1 mouse cellular context compared by ENCODE assay signal in the genomic region with DNA sequence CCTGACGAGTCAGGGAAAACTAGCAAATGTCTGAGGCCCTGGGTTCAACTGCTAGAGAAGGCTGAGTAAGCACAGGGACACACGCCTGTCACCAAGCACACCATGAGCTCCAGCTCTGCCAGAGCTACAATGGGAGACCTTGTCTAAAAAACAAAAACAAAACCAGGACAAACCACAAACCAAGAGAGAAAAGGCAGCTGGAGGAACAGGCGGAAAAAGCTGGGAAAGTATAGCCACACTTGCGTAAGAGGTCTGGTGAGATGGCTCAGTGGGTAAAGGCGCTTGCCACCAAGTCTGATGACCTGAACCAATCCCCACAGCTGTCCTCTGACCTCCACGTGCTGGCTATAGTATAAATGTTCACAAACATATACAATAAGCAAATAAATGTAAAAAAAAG.
TF ChIP-seq lines count a peak whose summit lies in the region.

No protein-coding gene starts in this region.

TF ChIP-seq in C2C12, 6 proteins besides CTCF, POLR2A, EP300 and RAD21:
- no peak for TF ChIP-seq MYOG (IDR thresholded peaks at IDR 0.05; ENCODE audit: control insufficient read depth, extremely low read depth, insufficient read length)
- peak; percentile 57 for TF ChIP-seq CEBPB (IDR thresholded peaks at IDR 0.05; ENCODE audit: low read depth)
- no peak for TF ChIP-seq FOSL1 (IDR thresholded peaks at IDR 0.05; ENCODE audit: insufficient read depth, low read length, poor library complexity, severe bottlenecking)
